Mouse (Mus musculus) heart, postnatal 0 days (tissue): ENCODE measurements around the gene Galnt7. TPM values are rescaled to one million over a fixed set of nuclear protein-coding genes. Genes with fewer than 3 reads are reported as not detected.

Source experiments
- ATAC-seq: fragments of 200-750 bp; cut with Nextera tagmentation; 2 replicates; pipeline ENCODE4 v1.8.0; 2017; ENCODE audit warnings: low read depth, moderate number of reproducible peaks, moderate library complexity; ENCODE audit not compliant: insufficient read depth
- DNase-seq: peaks from one replicate; pipeline ENCODE4 v3.0.0-alpha.2; 2016; ENCODE audit warnings: low spot score
- H3K27ac ChIP-seq: fragments of 300-500 bp; sonication (generic); 2 replicates; pipeline ENCODE4 v1.5.1; 2014; ENCODE audit warnings: low read depth, mild to moderate bottlenecking
- H3K27me3 ChIP-seq: fragments of 300-500 bp; sonication (generic); 2 replicates; pipeline ENCODE4 v1.6.1; 2014; ENCODE audit warnings: low read length, mixed read lengths; ENCODE audit not compliant: control insufficient read depth, insufficient read depth
- H3K36me3 ChIP-seq: fragments of 300-500 bp; sonication (generic); replicated peaks from 2 replicates; pipeline ENCODE4 v1.6.1; 2014; ENCODE audit warnings: low read length, mixed read lengths; ENCODE audit not compliant: control insufficient read depth, insufficient read depth
- H3K4me1 ChIP-seq: fragments of 300-500 bp; sonication (generic); 2 replicates; pipeline ENCODE4 v1.6.1; 2014; ENCODE audit warnings: antibody characterized with exemption; ENCODE audit not compliant: control insufficient read depth, insufficient read depth
- H3K4me2 ChIP-seq: fragments of 300-500 bp; sonication (generic); 2 replicates; pipeline ENCODE4 v1.6.1; 2014; ENCODE audit warnings: low read depth, mild to moderate bottlenecking, low read length, moderate library complexity
- H3K4me3 ChIP-seq: fragments of 300-500 bp; sonication (generic); 2 replicates; pipeline ENCODE4 v1.5.1; 2014; ENCODE audit warnings: low read depth, low read length
- H3K9ac ChIP-seq: fragments of 300-500 bp; sonication (generic); replicated peaks from 2 replicates; pipeline ENCODE4 v1.6.1; 2014; ENCODE audit warnings: low read depth, low read length, mixed read lengths
- H3K9me3 ChIP-seq: fragments of 300-500 bp; sonication (generic); replicated peaks from 2 replicates; pipeline ENCODE4 v1.6.1; 2016; ENCODE audit warnings: low read length; ENCODE audit not compliant: control insufficient read depth
- CTCF ChIP-seq: IDR thresholded peaks from 2 replicates; pipeline ENCODE4 v1.5.1; 2016; ENCODE audit warnings: antibody characterized with exemption, control low read depth, low read depth
- EP300 ChIP-seq: IDR thresholded peaks from 2 replicates; pipeline ENCODE4 v1.6.1; 2016; ENCODE audit warnings: antibody characterized with exemption, low read depth
- WGBS: fragments of 180-500 bp; shearing (Covaris S2); extraction: QIAGEN DNeasy Blood & Tissue Kit; methylation state at CpG from one replicate; pipeline ENCODE4 v1.1.7; 2014; 5-methylcytosine and 5-hydroxymethylcytosine counted together
- polyA plus RNA-seq: library from polyadenylated mRNA; unstranded; fragments of >200 nt; fragmentation: Nextera tagmentation; extraction: Ambion mirVana; gene quantifications from 2 replicates; pipeline ENCODE4 v1.2.1, GENCODE M21; 2015
- total RNA-seq: library from RNA; depleted of rRNA; stranded (reverse); fragments of >200 nt; gene quantifications from 2 replicates; pipeline ENCODE4 v1.2.3, GENCODE M21; 2014; ENCODE audit warnings: low replicate concordance

Galnt7 gene
- total and polyA plus RNA-seq, 2 experiments from 2014 or later: 3.5 to 7.2 TPM

GRCm38 (mm10) chr8:57637599-57638280, 15.1 kb downstream of the Galnt7 start:
- no peaks in the 10 kb centered on the region for H3K27me3 ChIP-seq
- ATAC-seq (no peak), DNase-seq (no peak)
- no peak overlapping the region for H3K4me2 ChIP-seq
- WGBS: 77% methylated on average over 15 of the region's 15 CpGs
- H3K4me1 ChIP-seq: peaks cover 13% of the 10 kb centered on the region
- H3K4me3 ChIP-seq: no peak overlapping the region
- H3K27ac ChIP-seq: no peak overlapping the region
- H3K9ac ChIP-seq: no peak overlapping the region
- no peaks in the 10 kb centered on the region for H3K36me3 ChIP-seq
- H3K9me3 ChIP-seq: no peaks in the 10 kb centered on the region
- TF ChIP-seq EP300 (no peak), CTCF (no peak)

- H3K4me1 ChIP-seq: peaks cover 8% of the 10 kb centered on the region
- H3K27me3 ChIP-seq: no peaks in the 10 kb centered on the region
- H3K9me3 ChIP-seq: no peaks in the 10 kb centered on the region
- no peaks in the 10 kb centered on the region for H3K36me3 ChIP-seq
- WGBS: 66% methylated on average over 11 of the region's 11 CpGs
- no peak; the same call in 1 of the 2 replicates for ATAC-seq
- no peak overlapping the region for H3K4me3 ChIP-seq
- no peak overlapping the region for H3K4me2 ChIP-seq
- no peak for DNase-seq
- H3K9ac ChIP-seq: no peak overlapping the region
- TF ChIP-seq CTCF (no peak), EP300 (no peak)
- H3K27ac ChIP-seq: no peak overlapping the region
Measured at GRCm38 (mm10) chr8:57636698-57637097, 16.1 kb downstream of the Galnt7 start.

- Histone ChIP-seq H3K4me2 (no peak overlapping the region), H3K27me3 (no peaks in the 10 kb centered on the region), H3K4me1 (peaks cover 4% of the 10 kb centered on the region), H3K9ac (no peak overlapping the region), H3K27ac (no peak overlapping the region), H3K4me3 (no peak overlapping the region), H3K36me3 (no peaks in the 10 kb centered on the region), H3K9me3 (no peaks in the 10 kb centered on the region)
- ATAC-seq (no peak), DNase-seq (no peak)
- WGBS: 30% methylated on average over 3 of the region's 3 CpGs
- TF ChIP-seq EP300 (no peak), CTCF (no peak)
Measured at GRCm38 (mm10) chr8:57636281-57636680, 16.6 kb downstream of the Galnt7 start.

- Histone ChIP-seq H3K9ac (no peak overlapping the region), H3K36me3 (no peaks in the 10 kb centered on the region), H3K27ac (no peak overlapping the region), H3K4me1 (0 out of 2 replicates have a peak, but pooled peaks cover 9% of the 10 kb centered on the region), H3K9me3 (no peaks in the 10 kb centered on the region), H3K27me3 (no peaks in the 10 kb centered on the region), H3K4me3 (no peak overlapping the region), H3K4me2 (no peak overlapping the region)
- no peak for ATAC-seq
- WGBS: 92% methylated on average over 7 of the region's 7 CpGs
- DNase-seq: no peak
- TF ChIP-seq CTCF (no peak), EP300 (no peak)
Measured at GRCm38 (mm10) chr8:57631780-57632179, 21.1 kb downstream of the Galnt7 start.

- ATAC-seq (no peak), DNase-seq (no peak)
- H3K27me3 ChIP-seq: no peaks in the 10 kb centered on the region
- H3K27ac ChIP-seq: no peak overlapping the region
- H3K4me3 ChIP-seq: no peak overlapping the region
- TF ChIP-seq CTCF (no peak), EP300 (no peak)
- no peak overlapping the region for H3K4me2 ChIP-seq
- H3K4me1 ChIP-seq: 0 out of 2 replicates have a peak, but pooled peaks cover 9% of the 10 kb centered on the region
- H3K9me3 ChIP-seq: no peaks in the 10 kb centered on the region
- WGBS: 88% methylated on average over 8 of the region's 8 CpGs
- no peak overlapping the region for H3K9ac ChIP-seq
- no peaks in the 10 kb centered on the region for H3K36me3 ChIP-seq
Measured at GRCm38 (mm10) chr8:57630148-57630547, 22.7 kb downstream of the Galnt7 start.
